Mouse (Mus musculus) liver, postnatal 0 days (tissue): Measurements from ENCODE around the gene Pdgfra.

ENCODE experiments used
- CTCF ChIP-seq: sonication (generic); IDR thresholded peaks from 2 replicates; pipeline ENCODE4 v1.5.1; 2016; ENCODE audit warnings: antibody characterized with exemption, low read depth
- EP300 ChIP-seq: IDR thresholded peaks from 2 replicates; pipeline ENCODE4 v1.6.1; 2016; ENCODE audit warnings: antibody characterized with exemption, low read depth, mild to moderate bottlenecking

- TF ChIP-seq CTCF (peak; percentile 68), EP300 (no peak)
Measured at GRCm38 (mm10) chr5:75118840-75119239, 33.3 kb upstream of the Pdgfra start.
